Mouse (Mus musculus): ENCODE results near the gene E130309D02Rik. TPM values are rescaled to one million over a fixed set of nuclear protein-coding genes. Genes with fewer than 3 reads are reported as not detected.
A peak's percentile ranks its signal among the peaks of the same experiment; 100 is the strongest.

E130309D02Rik gene
- polyA plus RNA-seq, 2 experiments: 12.7 to 13.7 TPM

- ATAC-seq (ENCODE audit: insufficient read depth) (no peak), DNase-seq (ENCODE audit: low read depth in 3 of 3, low spot score in 3 of 3) (no peak)
- H3K4me2 ChIP-seq (ENCODE audit: low read depth): no peak overlapping the region
- no peak overlapping the region for H3K9ac ChIP-seq (replicated peaks)
- no peak overlapping the region for H3K4me3 ChIP-seq (ENCODE audit: insufficient read depth in 1 of 2, low read depth in 2 of 2, low read length in 2 of 2)
- H3K9me3 ChIP-seq (ENCODE audit: control insufficient read depth, low read length): no peaks in the 10 kb centered on the region
- no peak overlapping the region for H3K27ac ChIP-seq
- WGBS (ENCODE audit: insufficient replicate concordance): 34% methylated on average over 6 of the region's 6 CpGs
- no peaks in the 10 kb centered on the region for H3K27me3 ChIP-seq (ENCODE audit: control insufficient read depth, insufficient read depth, low read length)
- TF ChIP-seq CTCF (IDR thresholded peaks at IDR 0.05; ENCODE audit: low read depth) (no peak), EP300 (IDR thresholded peaks at IDR 0.05; ENCODE audit: low read depth) (no peak)
- H3K4me1 ChIP-seq (replicated peaks; ENCODE audit: control insufficient read depth in 2 of 2, insufficient read depth in 2 of 2, low read length in 1 of 2): no peaks in the 10 kb centered on the region
- no peaks in the 10 kb centered on the region for H3K36me3 ChIP-seq (replicated peaks; ENCODE audit: control insufficient read depth, insufficient read depth, low read depth)
Measured at GRCm38 (mm10) chr5:143339603-143340002, 24.4 kb upstream of the E130309D02Rik start.

- Histone ChIP-seq H3K27ac (no peak overlapping the region), H3K36me3 (replicated peaks; ENCODE audit: control insufficient read depth, insufficient read depth, low read depth) (no peaks in the 10 kb centered on the region), H3K9ac (replicated peaks) (no peak overlapping the region), H3K4me1 (replicated peaks; ENCODE audit: control insufficient read depth in 2 of 2, insufficient read depth in 2 of 2, low read length in 1 of 2) (0 out of 4 replicates have a peak, but pooled peaks cover 0 to 2% of the 10 kb centered on the region in 2 experiments), H3K4me2 (ENCODE audit: low read depth) (no peak overlapping the region), H3K4me3 (ENCODE audit: insufficient read depth in 1 of 2, low read depth in 2 of 2, low read length in 2 of 2) (no peak overlapping the region), H3K27me3 (ENCODE audit: control insufficient read depth, insufficient read depth, low read length) (no peaks in the 10 kb centered on the region), H3K9me3 (ENCODE audit: control insufficient read depth, low read length) (no peaks in the 10 kb centered on the region)
- no peak for ATAC-seq (ENCODE audit: insufficient read depth)
- no peak for DNase-seq (ENCODE audit: low read depth in 3 of 3, low spot score in 3 of 3)
- TF ChIP-seq EP300 (IDR thresholded peaks at IDR 0.05; ENCODE audit: low read depth) (no peak), CTCF (IDR thresholded peaks at IDR 0.05; ENCODE audit: low read depth) (peak; percentile 36; the same call in 1 of the 2 replicates)
- 50% methylated on average over 6 of the region's 6 CpGs for WGBS (ENCODE audit: insufficient replicate concordance)
Measured at GRCm38 (mm10) chr5:143336559-143336958, 21.4 kb upstream of the E130309D02Rik start.

DNA sequence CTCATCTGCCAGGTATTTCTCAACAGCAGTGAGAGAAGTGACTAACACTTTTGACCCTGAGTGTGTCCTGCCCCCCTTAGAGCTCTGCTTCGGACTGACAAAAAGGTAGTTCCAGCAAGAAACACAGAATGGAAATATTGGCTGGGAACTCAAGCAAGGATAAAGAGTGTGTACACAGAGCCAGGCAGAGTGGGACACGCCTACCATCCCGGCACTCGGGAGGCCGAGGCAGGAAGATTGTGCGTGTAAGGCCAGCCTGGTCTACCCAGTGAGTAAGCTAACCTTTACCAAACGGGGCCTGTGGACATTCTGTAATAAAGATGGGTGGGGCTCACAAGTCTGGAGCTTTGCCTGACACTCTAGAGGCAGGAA is 19.9 kb upstream of the E130309D02Rik start:
- Histone ChIP-seq H3K27ac (no peak overlapping the region), H3K36me3 (replicated peaks; ENCODE audit: control insufficient read depth, insufficient read depth, low read depth) (no peaks in the 10 kb centered on the region), H3K9ac (replicated peaks) (no peak overlapping the region), H3K4me3 (ENCODE audit: insufficient read depth in 1 of 2, low read depth in 2 of 2, low read length in 2 of 2) (no peak overlapping the region), H3K27me3 (ENCODE audit: control insufficient read depth, insufficient read depth, low read length) (no peaks in the 10 kb centered on the region), H3K4me1 (replicated peaks; ENCODE audit: control insufficient read depth in 2 of 2, insufficient read depth in 2 of 2, low read length in 1 of 2) (peaks cover 0 to 2% of the 10 kb centered on the region in 2 experiments; a peak in 3 of 4 replicates), H3K9me3 (ENCODE audit: control insufficient read depth, low read length) (no peaks in the 10 kb centered on the region), H3K4me2 (ENCODE audit: low read depth) (no peak overlapping the region)
- DNase-seq (ENCODE audit: low read depth in 3 of 3, low spot score in 3 of 3) (no peak), ATAC-seq (ENCODE audit: insufficient read depth) (no peak)
- TF ChIP-seq CTCF (IDR thresholded peaks at IDR 0.05; ENCODE audit: low read depth): no peak
- TF ChIP-seq EP300 (IDR thresholded peaks at IDR 0.05; ENCODE audit: low read depth): no peak
- 57% methylated on average over 7 of the region's 7 CpGs for whole genome bisulfite sequencing (ENCODE audit: insufficient replicate concordance)

DNA sequence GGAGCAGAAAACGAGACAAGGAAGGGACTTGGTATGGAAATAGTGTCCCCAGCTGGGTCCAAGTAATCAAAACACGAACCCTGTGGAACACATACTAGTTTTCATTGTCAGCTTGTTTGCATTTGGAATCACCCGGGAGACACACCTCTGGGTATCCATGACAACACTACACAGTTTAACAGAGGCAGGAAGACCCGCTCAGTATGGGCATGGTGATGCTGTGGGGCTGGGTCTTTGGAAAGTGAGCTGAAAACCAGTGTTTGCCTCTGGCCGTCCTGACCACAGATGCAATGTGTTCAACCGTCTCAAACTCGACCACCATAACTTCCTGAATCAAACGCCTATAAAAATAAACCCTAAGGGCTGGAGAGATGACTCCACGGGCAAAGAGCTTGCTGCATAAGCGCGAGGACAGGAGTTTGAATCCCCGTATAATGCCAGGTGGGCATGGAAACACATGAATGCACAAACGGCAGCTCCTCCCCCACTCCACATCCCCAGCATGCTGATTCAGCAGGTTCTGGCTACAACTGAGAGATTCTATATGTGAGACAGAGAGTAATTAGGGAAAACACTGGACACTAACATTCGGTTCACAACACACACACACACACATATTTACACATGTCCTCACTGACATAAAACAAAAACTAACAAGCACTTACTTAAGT is 19.4 kb upstream of the E130309D02Rik start:
- TF ChIP-seq EP300 (IDR thresholded peaks at IDR 0.05; ENCODE audit: low read depth) (no peak), CTCF (IDR thresholded peaks at IDR 0.05; ENCODE audit: low read depth) (no peak)
- H3K4me2 ChIP-seq (ENCODE audit: low read depth): no peak overlapping the region

GRCm38 (mm10) chr5:143333872-143334271 is 18.7 kb upstream of the E130309D02Rik start:
- Histone ChIP-seq H3K9ac (replicated peaks) (no peak overlapping the region), H3K27me3 (ENCODE audit: control insufficient read depth, insufficient read depth, low read length) (no peaks in the 10 kb centered on the region), H3K9me3 (ENCODE audit: control insufficient read depth, low read length) (no peaks in the 10 kb centered on the region), H3K27ac (no peak overlapping the region), H3K4me2 (ENCODE audit: low read depth) (no peak overlapping the region), H3K36me3 (replicated peaks; ENCODE audit: control insufficient read depth, insufficient read depth, low read depth) (no peaks in the 10 kb centered on the region), H3K4me3 (ENCODE audit: insufficient read depth in 1 of 2, low read depth in 2 of 2, low read length in 2 of 2) (no peak overlapping the region), H3K4me1 (replicated peaks; ENCODE audit: control insufficient read depth in 2 of 2, insufficient read depth in 2 of 2, low read length in 1 of 2) (peaks cover 4 to 8% of the 10 kb centered on the region in 2 experiments)
- DNase-seq (ENCODE audit: low read depth in 3 of 3, low spot score in 3 of 3): peak in 2 of 3 experiments; percentile 37 to 55
- WGBS (ENCODE audit: insufficient replicate concordance): 8% methylated on average over 5 of the region's 5 CpGs
- no peak for ATAC-seq (ENCODE audit: insufficient read depth)
- peak; percentile 85 for TF ChIP-seq CTCF (IDR thresholded peaks at IDR 0.05; ENCODE audit: low read depth)
- TF ChIP-seq EP300 (IDR thresholded peaks at IDR 0.05; ENCODE audit: low read depth): no peak

More for the DNA sequence above, 19.4 kb upstream of the E130309D02Rik start:
- 42% methylated on average over 14 of the region's 14 CpGs for WGBS (ENCODE audit: insufficient replicate concordance)
- Histone ChIP-seq H3K9me3 (ENCODE audit: control insufficient read depth, low read length) (no peaks in the 10 kb centered on the region), H3K4me1 (replicated peaks; ENCODE audit: control insufficient read depth in 2 of 2, insufficient read depth in 2 of 2, low read length in 1 of 2) (peaks cover 4 to 7% of the 10 kb centered on the region in 2 experiments), H3K27ac (no peak overlapping the region), H3K27me3 (ENCODE audit: control insufficient read depth, insufficient read depth, low read length) (no peaks in the 10 kb centered on the region), H3K36me3 (replicated peaks; ENCODE audit: control insufficient read depth, insufficient read depth, low read depth) (no peaks in the 10 kb centered on the region), H3K9ac (replicated peaks) (no peak overlapping the region), H3K4me3 (ENCODE audit: insufficient read depth in 1 of 2, low read depth in 2 of 2, low read length in 2 of 2) (no peak overlapping the region)
- DNase-seq (ENCODE audit: low read depth in 3 of 3, low spot score in 3 of 3): no peak
- no peak for ATAC-seq (ENCODE audit: insufficient read depth)

Measured in liver, embryonic 14.5 days (tissue).